Mouse (Mus musculus) cerebral cortex, adult 2 months (tissue): ENCODE measurements around the gene Gm26661.

Experiments used
- WGBS: fragments of 180-500 bp; shearing (Covaris S2); methylation state at CpG from one replicate; pipeline ENCODE4 v1.1.7; 2018; 5-methylcytosine and 5-hydroxymethylcytosine counted together

Gene Gm26661

DNA sequence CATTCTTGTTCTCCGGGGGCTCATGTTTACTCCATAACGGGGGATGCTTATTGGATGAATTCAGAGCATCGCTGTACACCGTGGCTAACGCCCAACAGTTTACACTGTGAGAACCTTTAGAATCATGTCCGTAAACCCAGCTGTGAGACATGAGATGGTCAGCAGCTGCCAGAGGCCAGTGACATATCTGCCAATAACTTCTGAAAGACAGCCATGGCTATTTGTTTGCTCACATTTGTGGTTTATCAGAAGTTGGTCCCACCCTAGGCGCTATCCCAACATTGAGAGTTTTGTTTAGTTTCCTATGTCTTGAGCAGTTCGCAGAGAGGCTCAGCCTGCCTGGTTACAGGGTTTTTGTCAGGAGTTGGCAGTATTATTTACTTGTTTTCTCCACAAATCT, 30.0 kb downstream of the Gm26661 start:
- 66% methylated on average over 8 of the region's 8 CpGs for WGBS

DNA sequence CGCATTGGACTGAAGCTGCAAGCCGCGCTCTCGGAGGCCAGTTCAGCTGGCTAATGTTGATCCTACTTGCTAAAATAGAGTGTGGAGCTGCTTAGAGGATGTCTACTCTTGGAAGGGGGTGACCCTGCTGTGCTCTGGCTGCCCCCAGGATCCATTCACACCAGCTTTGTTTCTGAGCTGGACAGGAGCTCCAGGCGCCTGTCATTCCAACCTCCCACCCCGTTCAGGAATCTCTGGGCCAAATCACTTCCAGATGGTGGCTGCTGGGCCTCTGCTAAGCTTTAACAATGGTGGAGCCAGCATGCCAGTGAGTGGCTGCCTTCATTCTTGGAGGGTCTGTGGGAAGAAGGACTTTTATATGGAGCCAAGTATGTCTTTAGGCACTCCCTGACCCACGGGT, 31.3 kb downstream of the Gm26661 start:
- 67% methylated on average over 7 of the region's 7 CpGs for WGBS

GRCm38 (mm10) chr14:7824651-7825268, 33.4 kb downstream of the Gm26661 start:
- 87% methylated on average over 8 of the region's 8 CpGs for WGBS

DNA sequence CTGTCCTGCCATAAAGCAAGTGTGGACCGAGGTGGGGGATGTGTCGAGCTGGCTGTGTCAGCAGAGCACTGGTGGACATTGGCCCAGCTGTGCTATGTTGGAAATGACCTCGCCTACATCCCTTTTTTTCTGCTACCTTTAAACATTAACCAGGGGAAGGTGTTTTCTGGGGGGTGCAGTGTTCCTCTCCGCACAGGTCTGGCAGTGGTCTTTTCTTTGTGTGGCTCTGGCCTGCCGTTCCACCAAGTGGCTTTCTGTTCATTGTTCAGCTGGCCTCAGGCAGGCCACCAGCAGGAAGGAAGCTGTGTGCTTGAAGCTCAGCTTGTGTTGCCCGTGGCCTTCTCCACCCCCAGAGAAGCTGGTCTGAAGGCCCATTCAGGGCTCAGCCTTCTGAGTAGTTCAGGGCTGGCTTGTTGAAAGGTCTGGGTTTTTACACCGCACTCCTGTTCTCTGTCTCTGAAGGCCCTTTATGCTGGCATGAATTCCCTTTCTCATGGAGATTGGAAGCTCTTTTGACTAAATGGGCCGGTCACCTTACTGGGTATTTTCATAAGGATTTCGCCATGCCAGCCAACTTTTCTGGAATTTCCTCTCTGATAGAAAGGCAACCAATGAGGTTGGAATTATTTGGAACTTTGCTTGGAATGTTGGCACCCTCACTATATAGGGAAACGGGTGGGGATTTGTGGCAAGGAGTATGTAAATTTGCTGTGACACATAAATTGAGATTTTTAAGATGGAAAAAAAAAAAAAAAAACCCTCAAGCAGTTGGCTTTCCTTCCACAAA, 35.0 kb downstream of the Gm26661 start:
- 40% methylated on average over 10 of the region's 10 CpGs for WGBS

- WGBS, result 83% methylated on average over 2 of the region's 2 CpGs
Observed at GRCm38 (mm10) chr14:7829181-7829580, 37.8 kb downstream of the Gm26661 start.

DNA sequence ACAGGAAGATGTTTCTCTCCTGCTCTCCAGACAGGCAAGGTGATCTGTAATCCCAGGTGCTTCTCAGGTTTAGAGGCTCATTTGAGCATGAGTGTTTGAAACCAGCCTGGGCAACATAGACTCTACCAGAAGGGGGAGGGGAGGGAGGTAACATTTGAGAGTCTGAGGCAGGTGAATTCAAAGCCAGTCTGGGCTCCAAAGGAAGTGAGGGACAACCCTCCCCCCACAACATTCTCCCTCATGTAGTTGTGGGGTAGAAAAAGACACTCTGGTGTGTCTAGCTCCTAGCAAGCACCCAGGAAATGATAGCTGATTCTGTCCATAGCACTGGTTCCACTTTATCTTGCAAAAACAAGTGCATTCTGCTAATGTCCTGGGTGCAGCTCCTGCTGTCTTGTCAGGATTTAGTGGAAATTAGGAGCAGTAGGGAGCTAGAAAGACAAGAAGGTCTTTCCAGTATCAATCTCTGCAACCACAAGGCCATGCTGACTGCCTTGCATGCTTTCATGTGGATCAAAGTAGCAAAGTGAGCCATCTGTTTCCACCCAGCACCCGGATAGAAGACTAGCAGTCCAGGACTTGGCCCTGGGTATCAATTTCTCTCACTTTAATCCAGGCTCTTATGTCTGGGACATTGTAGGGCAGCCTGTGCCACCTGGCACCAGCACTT, 40.5 kb downstream of the Gm26661 start:
- WGBS, result 52% methylated on average over 1 of the region's 1 CpGs

GRCm38 (mm10) chr14:7832440-7832783, 41.0 kb downstream of the Gm26661 start:
- 77% methylated on average over 5 of the region's 5 CpGs for WGBS

GRCm38 (mm10) chr14:7833458-7833857, 42.1 kb downstream of the Gm26661 start:
- WGBS, result 84% methylated on average over 4 of the region's 4 CpGs

DNA sequence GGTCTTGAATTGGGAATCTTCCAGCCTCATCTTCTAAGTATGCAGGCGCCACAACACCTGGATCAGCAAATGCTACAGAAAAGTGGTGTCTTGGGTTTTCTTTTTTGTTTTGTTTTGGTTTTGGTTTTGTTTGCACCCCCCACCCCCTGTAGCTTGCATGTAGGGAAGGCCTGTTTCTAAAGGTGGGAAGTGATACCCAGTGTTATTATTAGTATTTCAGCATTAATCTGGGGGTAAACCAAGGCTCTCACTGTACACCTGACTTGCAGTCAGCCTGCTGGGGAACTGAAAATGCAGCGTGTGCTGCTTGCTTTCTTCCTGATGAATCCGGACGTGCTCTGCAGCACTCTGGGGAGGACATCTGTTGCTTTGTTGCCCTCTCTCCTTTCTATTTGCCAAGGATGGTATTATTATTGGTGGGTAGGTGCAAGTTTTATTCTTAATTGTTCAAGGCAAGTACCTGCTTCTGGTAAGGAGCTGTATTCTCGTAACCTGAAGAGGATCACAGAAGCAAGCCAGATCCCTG, 47.2 kb downstream of the Gm26661 start:
- 72% methylated on average over 5 of the region's 5 CpGs for WGBS

- 85% methylated on average over 8 of the region's 8 CpGs for WGBS
Observed at GRCm38 (mm10) chr14:7839950-7840514, 48.6 kb downstream of the Gm26661 start.
